Mouse (Mus musculus): ENCODE results near the gene Gtdc1. TPM values are rescaled to one million over a fixed set of nuclear protein-coding genes. Genes with fewer than 3 reads are reported as not detected.
A peak's percentile ranks its signal among the peaks of the same experiment; 100 is the strongest.

Gtdc1 gene
- 43.4 and 53.2 TPM in 2 replicates for total RNA-seq (2014; rRNA removed)
- polyA plus RNA-seq (2015; fragmentation: Nextera tagmentation; extraction: Ambion mirVana) = 18.6 and 19.3 TPM in 2 replicates

DNA sequence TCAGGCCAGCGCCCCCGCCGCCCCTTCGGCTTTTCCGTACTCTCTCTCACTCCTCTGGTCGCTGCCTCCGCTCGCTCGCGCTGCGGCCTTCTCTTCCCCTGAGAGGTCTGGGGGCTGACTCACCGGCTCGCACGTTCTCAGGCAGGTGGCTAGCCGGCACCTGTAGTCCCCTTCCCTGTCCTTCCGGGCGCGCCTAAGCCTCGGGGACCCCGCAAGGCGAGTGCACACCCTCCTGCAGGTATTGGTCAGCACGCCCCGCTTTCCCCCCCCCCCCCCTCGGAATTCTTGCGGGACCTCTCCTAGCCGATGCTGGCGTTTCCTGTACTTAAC, at the start of gene Gtdc1:
Gene Gtdc1 (minus strand): TSS at position 176 of the 330 bp plus-strand sequence.
- peak within 1 kb of the TSS; percentile 76 for H3K27ac ChIP-seq (ENCODE audit: low read depth, low read length)
- no peaks in the 10 kb centered on the region for H3K27me3 ChIP-seq (ENCODE audit: insufficient read depth, low read length)
- WGBS = 0% methylated on average over 13 of the region's 27 CpGs
- DNase-seq (ENCODE audit: low spot score) = no peak
- no peak; the same call in 1 of the 2 replicates for ATAC-seq (ENCODE audit: low FRiP score)
- H3K4me2 ChIP-seq (ENCODE audit: low read depth, low read length, poor library complexity, severe bottlenecking) = peak within 1 kb of the TSS; percentile 90
- TF ChIP-seq CTCF (IDR thresholded peaks at IDR 0.05) = no peak
- H3K36me3 ChIP-seq (ENCODE audit: insufficient read depth, low read length) = no peaks in the 10 kb centered on the region
- peak within 1 kb of the TSS; percentile 52 for H3K4me3 ChIP-seq (ENCODE audit: low read depth, low read length)
- no peaks in the 10 kb centered on the region; the same call in 1 of the 2 replicates for H3K4me1 ChIP-seq (ENCODE audit: insufficient read depth, low read length)
- peak within 1 kb of the TSS; percentile 60 for H3K9ac ChIP-seq (replicated peaks; ENCODE audit: low read length, poor library complexity, severe bottlenecking)
- H3K9me3 ChIP-seq (ENCODE audit: low read length) = no peaks in the 10 kb centered on the region

DNA sequence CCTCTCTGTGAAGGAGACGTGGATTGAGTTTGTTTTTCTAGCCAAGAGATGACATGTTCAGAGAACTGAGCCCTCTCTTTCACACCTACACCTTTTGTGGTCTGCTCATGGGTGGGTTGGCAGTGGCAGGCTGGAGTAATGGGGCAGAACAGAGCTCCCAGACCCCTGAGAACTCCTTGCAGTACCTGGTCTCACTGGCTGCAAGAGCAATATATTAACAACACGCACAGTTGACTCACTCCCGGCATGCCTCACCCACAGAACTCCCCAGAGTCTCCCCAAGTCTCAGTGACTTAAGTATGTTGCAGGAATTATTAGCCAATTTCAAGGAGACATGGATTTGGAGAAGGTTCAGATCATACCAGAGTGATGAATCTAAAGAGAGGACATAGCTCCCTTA, 49.6 kb upstream of the Gtdc1 start:
- Histone ChIP-seq H3K9me3 (ENCODE audit: low read length) (no peaks in the 10 kb centered on the region), H3K4me1 (ENCODE audit: insufficient read depth, low read length) (no peaks in the 10 kb centered on the region; the same call in 1 of the 2 replicates), H3K9ac (replicated peaks; ENCODE audit: low read length, poor library complexity, severe bottlenecking) (no peak overlapping the region), H3K36me3 (ENCODE audit: insufficient read depth, low read length) (no peaks in the 10 kb centered on the region), H3K4me2 (ENCODE audit: low read depth, low read length, poor library complexity, severe bottlenecking) (no peak overlapping the region), H3K27me3 (ENCODE audit: insufficient read depth, low read length) (no peaks in the 10 kb centered on the region), H3K27ac (ENCODE audit: low read depth, low read length) (no peak overlapping the region), H3K4me3 (ENCODE audit: low read depth, low read length) (no peak overlapping the region)
- DNase-seq (ENCODE audit: low spot score) = no peak
- WGBS = 86% methylated on average over 3 of the region's 3 CpGs
- no peak for TF ChIP-seq CTCF (IDR thresholded peaks at IDR 0.05)
- no peak for ATAC-seq (ENCODE audit: low FRiP score)

DNA sequence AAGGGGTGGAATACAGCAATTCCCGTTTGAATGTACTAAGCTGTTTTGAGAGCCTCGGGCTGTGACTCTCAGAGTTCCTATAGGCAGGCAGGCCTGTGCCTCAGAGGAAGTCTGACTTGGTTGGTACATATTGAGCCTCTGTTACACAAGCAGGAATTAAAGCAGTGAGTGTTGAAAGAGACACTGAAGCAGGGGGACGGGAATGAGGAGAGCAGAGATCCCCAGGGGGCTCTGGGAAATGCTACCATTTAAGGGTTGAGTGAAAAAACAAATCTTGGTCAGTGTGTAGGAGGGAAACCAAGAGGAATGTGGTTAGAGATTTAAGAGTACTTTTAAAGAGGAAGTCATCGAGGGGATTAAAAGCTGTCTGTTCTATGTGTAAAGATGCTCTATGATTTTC, 49.0 kb upstream of the Gtdc1 start:
- H3K27ac ChIP-seq (ENCODE audit: low read depth, low read length) = no peak overlapping the region
- no peak overlapping the region for H3K9ac ChIP-seq (replicated peaks; ENCODE audit: low read length, poor library complexity, severe bottlenecking)
- no peaks in the 10 kb centered on the region for H3K36me3 ChIP-seq (ENCODE audit: insufficient read depth, low read length)
- no peak for ATAC-seq (ENCODE audit: low FRiP score)
- no peaks in the 10 kb centered on the region for H3K9me3 ChIP-seq (ENCODE audit: low read length)
- WGBS = 51% methylated on average over 4 of the region's 4 CpGs
- no peak for TF ChIP-seq CTCF (IDR thresholded peaks at IDR 0.05)
- H3K4me1 ChIP-seq (ENCODE audit: insufficient read depth, low read length) = no peaks in the 10 kb centered on the region; the same call in 1 of the 2 replicates
- no peak overlapping the region for H3K4me2 ChIP-seq (ENCODE audit: low read depth, low read length, poor library complexity, severe bottlenecking)
- no peak for DNase-seq (ENCODE audit: low spot score)
- H3K27me3 ChIP-seq (ENCODE audit: insufficient read depth, low read length) = no peaks in the 10 kb centered on the region
- no peak overlapping the region for H3K4me3 ChIP-seq (ENCODE audit: low read depth, low read length)

DNA sequence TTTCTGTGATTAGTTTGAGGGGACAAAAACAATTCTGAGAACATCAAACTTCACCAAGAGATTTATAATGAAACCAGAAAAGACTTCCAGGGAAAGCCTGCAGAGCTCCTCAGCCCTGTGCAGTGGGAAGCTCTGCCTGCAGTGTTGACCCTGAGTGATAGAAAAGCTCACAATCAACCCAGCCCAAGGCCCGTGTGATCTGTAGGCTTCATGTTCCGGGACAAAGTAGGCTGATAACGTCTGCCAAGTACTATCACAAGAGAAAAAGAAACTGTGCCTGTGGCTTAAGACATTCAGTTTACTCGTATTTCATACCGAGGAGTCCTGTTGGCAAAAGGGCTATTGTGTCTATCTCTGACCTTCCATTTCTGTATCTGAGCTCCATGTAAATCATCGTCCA, 46.4 kb upstream of the Gtdc1 start:
- Histone ChIP-seq H3K27ac (ENCODE audit: low read depth, low read length) (no peak overlapping the region), H3K36me3 (ENCODE audit: insufficient read depth, low read length) (no peaks in the 10 kb centered on the region), H3K9ac (replicated peaks; ENCODE audit: low read length, poor library complexity, severe bottlenecking) (no peak overlapping the region), H3K4me3 (ENCODE audit: low read depth, low read length) (no peak overlapping the region), H3K9me3 (ENCODE audit: low read length) (no peaks in the 10 kb centered on the region), H3K4me1 (ENCODE audit: insufficient read depth, low read length) (no peaks in the 10 kb centered on the region), H3K27me3 (ENCODE audit: insufficient read depth, low read length) (no peaks in the 10 kb centered on the region), H3K4me2 (ENCODE audit: low read depth, low read length, poor library complexity, severe bottlenecking) (no peak overlapping the region)
- WGBS = 89% methylated on average over 6 of the region's 6 CpGs
- TF ChIP-seq CTCF (IDR thresholded peaks at IDR 0.05) = no peak
- ATAC-seq (ENCODE audit: low FRiP score) (no peak), DNase-seq (ENCODE audit: low spot score) (no peak)

DNA sequence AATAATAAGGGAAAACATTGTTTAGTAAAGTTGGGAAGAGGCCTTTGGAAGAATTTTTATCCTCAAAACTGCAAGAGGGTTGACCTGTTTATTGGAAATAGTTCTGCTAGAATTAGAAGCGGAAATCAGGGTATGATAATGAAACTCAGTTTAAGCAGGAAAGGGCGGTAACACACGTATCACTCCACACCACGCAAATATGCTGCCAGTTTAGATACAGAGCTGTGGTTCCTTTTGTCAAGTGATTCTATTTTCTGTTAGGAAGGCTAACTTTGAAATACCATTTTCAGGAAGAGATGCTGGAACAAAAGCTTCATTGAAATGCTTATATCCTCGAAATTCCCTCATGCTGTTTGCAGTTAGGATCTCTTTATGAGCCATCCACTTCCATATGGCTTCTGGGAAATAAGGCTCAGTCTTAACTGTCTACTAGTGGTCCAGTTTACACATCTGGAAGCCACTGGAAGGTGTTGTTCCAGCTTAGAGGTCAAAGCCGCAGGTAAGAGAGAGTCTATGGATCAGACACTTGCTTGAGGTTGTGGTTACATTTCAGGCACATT, 42.7 kb upstream of the Gtdc1 start:
- WGBS = 83% methylated on average over 6 of the region's 6 CpGs
- Histone ChIP-seq H3K4me1 (ENCODE audit: insufficient read depth, low read length) (no peaks in the 10 kb centered on the region), H3K9me3 (ENCODE audit: low read length) (no peaks in the 10 kb centered on the region), H3K9ac (replicated peaks; ENCODE audit: low read length, poor library complexity, severe bottlenecking) (no peak overlapping the region), H3K27me3 (ENCODE audit: insufficient read depth, low read length) (no peaks in the 10 kb centered on the region), H3K4me2 (ENCODE audit: low read depth, low read length, poor library complexity, severe bottlenecking) (no peak overlapping the region), H3K27ac (ENCODE audit: low read depth, low read length) (no peak overlapping the region), H3K4me3 (ENCODE audit: low read depth, low read length) (no peak overlapping the region), H3K36me3 (ENCODE audit: insufficient read depth, low read length) (no peaks in the 10 kb centered on the region)
- no peak for TF ChIP-seq CTCF (IDR thresholded peaks at IDR 0.05)
- ATAC-seq (ENCODE audit: low FRiP score) = no peak
- DNase-seq (ENCODE audit: low spot score) = no peak

DNA sequence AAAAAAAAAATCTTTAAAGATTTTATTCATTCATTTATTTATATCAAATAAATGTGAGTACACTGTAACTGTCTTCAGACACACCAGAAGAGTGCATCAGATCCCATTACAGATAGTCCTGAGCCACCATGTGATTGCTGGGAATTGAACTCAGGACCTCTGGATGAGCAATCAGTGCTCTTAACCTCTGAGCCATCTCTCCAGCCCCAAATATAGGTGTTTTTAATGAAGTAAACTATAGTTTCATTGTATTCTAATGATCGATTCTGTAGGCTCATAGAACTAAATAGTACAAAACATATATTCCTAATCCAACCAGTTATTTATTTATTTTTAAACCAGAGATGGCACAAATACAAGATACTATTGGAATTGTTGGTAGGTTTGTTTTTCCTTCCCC, 42.2 kb upstream of the Gtdc1 start:
- ATAC-seq (ENCODE audit: low FRiP score) (no peak), DNase-seq (ENCODE audit: low spot score) (no peak)
- Histone ChIP-seq H3K27ac (ENCODE audit: low read depth, low read length) (no peak overlapping the region), H3K4me1 (ENCODE audit: insufficient read depth, low read length) (no peaks in the 10 kb centered on the region), H3K9me3 (ENCODE audit: low read length) (no peaks in the 10 kb centered on the region), H3K4me3 (ENCODE audit: low read depth, low read length) (no peak overlapping the region), H3K9ac (replicated peaks; ENCODE audit: low read length, poor library complexity, severe bottlenecking) (no peak overlapping the region), H3K27me3 (ENCODE audit: insufficient read depth, low read length) (no peaks in the 10 kb centered on the region), H3K4me2 (ENCODE audit: low read depth, low read length, poor library complexity, severe bottlenecking) (no peak overlapping the region), H3K36me3 (ENCODE audit: insufficient read depth, low read length) (no peaks in the 10 kb centered on the region)
- WGBS = 96% methylated on average over 1 of the region's 1 CpGs
- no peak for TF ChIP-seq CTCF (IDR thresholded peaks at IDR 0.05)
